Mouse (Mus musculus) neural tube, postnatal 0 days (tissue): ENCODE measurements around the gene Brd7. TPM values are rescaled to one million over a fixed set of nuclear protein-coding genes. Genes with fewer than 3 reads are reported as not detected.

Source experiments
- polyA plus RNA-seq: library from polyadenylated mRNA; unstranded; fragments of >200 nt; fragmentation: Nextera tagmentation; extraction: Ambion mirVana; gene quantifications from 2 replicates; pipeline ENCODE4 v1.2.1, GENCODE M21; 2015

Brd7 gene
- polyA plus RNA-seq = 63.0 and 63.1 TPM in 2 replicates

GRCm38 (mm10) chr8:88361708-88362428 lies at the start of gene Brd7:
Brd7 (minus strand) TSS chr8:88362194.

Other genes with a start within 250 kb of the Brd7 start
- gene Cnep1r1, start 243.4 kb downstream of the Brd7 start, polyA plus RNA-seq = 33.7 and 34.4 TPM in 2 replicates
- gene Heatr3, start 224.3 kb downstream of the Brd7 start, polyA plus RNA-seq = 28.8 and 29.8 TPM in 2 replicates
- 8.4 and 10.2 TPM in 2 replicates for gene Tent4b, start 163.0 kb downstream of the Brd7 start, polyA plus RNA-seq
- 10.1 and 12.8 TPM in 2 replicates for gene Adcy7, start 89.8 kb downstream of the Brd7 start, polyA plus RNA-seq
- gene Nkd1, start 159.2 kb upstream of the Brd7 start, polyA plus RNA-seq = 42.1 and 49.1 TPM in 2 replicates